Mouse (Mus musculus) G1E (cell line): ENCODE measurements at regions not wholly inside any gene's neighbourhood (a gene's known extent, or its start where the extent isn't known, plus 50 kb on each side); places are given as distances from the start of the nearest gene placed in this dataset.

ENCODE experiments used
- ATAC-seq: 2 replicates; pipeline ENCODE4 v1.8.0; 2016; ENCODE audit warnings: mild to moderate bottlenecking; ENCODE audit not compliant: insufficient number of reproducible peaks, poor library complexity, low FRiP score, severe bottlenecking; ENCODE audit errors: extremely low read depth
- DNase-seq: peaks from one replicate; pipeline ENCODE4 v3.0.0; 2012; ENCODE audit warnings: low spot score
- H3K27me3 ChIP-seq: 2 replicates; pipeline ENCODE4 v1.6.1; 2012; ENCODE audit warnings: mild to moderate bottlenecking, low read length, inconsistent platforms; ENCODE audit not compliant: insufficient read depth
- H3K36me3 ChIP-seq: replicated peaks from 2 replicates; pipeline ENCODE3; 2012; ENCODE audit warnings: mild to moderate bottlenecking, inconsistent platforms
- H3K4me1 ChIP-seq: 2 replicates; pipeline ENCODE4 v1.6.1; 2012; ENCODE audit warnings: low read depth, low read length, inconsistent platforms, mixed read lengths; ENCODE audit not compliant: insufficient read depth
- H3K4me3 ChIP-seq: 2 replicates; pipeline ENCODE4 v1.5.1; 2012; ENCODE audit warnings: low read depth, mild to moderate bottlenecking, inconsistent platforms, low read length, moderate library complexity, mixed read lengths
- H3K9me3 ChIP-seq: replicated peaks from 2 replicates; pipeline ENCODE4 v1.6.1; 2012; ENCODE audit warnings: inconsistent platforms
- CTCF ChIP-seq: IDR thresholded peaks from 2 replicates; pipeline ENCODE4 v1.5.1; 2012; ENCODE audit warnings: low read depth, low read length, inconsistent platforms, mixed read lengths
- GATA1 ChIP-seq: IDR thresholded peaks from 2 replicates; pipeline ENCODE4 v1.6.1; 2012; ENCODE audit warnings: borderline replicate concordance, low read length, inconsistent platforms, mixed read lengths
- GATA2 ChIP-seq: IDR thresholded peaks from 2 replicates; pipeline ENCODE4 v1.6.1; 2012; ENCODE audit warnings: low read depth, low read length, inconsistent platforms, borderline replicate concordance
- POLR2AphosphoS5 ChIP-seq: IDR thresholded peaks from 2 replicates; pipeline ENCODE4 v1.6.1; 2012; ENCODE audit warnings: low read depth, low read length, inconsistent platforms; ENCODE audit not compliant: insufficient replicate concordance
- TAL1 ChIP-seq: conservative IDR thresholded peaks from 2 replicates; pipeline ENCODE4 v1.6.1; 2012; ENCODE audit warnings: low read depth, low read length, inconsistent platforms, mixed read lengths

GRCm38 (mm10) chr17:84081751-84082352 is 105.9 kb downstream of the Zfp36l2 start:
- Histone ChIP-seq H3K36me3 (no peaks in the 10 kb centered on the region), H3K27me3 (peaks cover 59% of the 10 kb centered on the region), H3K9me3 (no peaks in the 10 kb centered on the region), H3K4me1 (peaks cover 9% of the 10 kb centered on the region), H3K4me3 (no peak overlapping the region)
- DNase-seq (no peak), ATAC-seq (no peak)
- TF ChIP-seq GATA2 (no peak), TAL1 (no peak), CTCF (no peak), POLR2AphosphoS5 (no peak), GATA1 (no peak)

GRCm38 (mm10) chr17:84075081-84075938 is 112.4 kb downstream of the Zfp36l2 start:
- TF ChIP-seq TAL1 = no peak
- no peak for TF ChIP-seq GATA1
- no peak for TF ChIP-seq GATA2
- no peak for TF ChIP-seq CTCF
- no peak for TF ChIP-seq POLR2AphosphoS5
- H3K9me3 ChIP-seq = no peaks in the 10 kb centered on the region
- no peak for ATAC-seq
- peaks cover 55% of the 10 kb centered on the region for H3K27me3 ChIP-seq
- H3K36me3 ChIP-seq = no peaks in the 10 kb centered on the region
- H3K4me3 ChIP-seq = no peak overlapping the region
- DNase-seq = no peak
- H3K4me1 ChIP-seq = no peaks in the 10 kb centered on the region

GRCm38 (mm10) chr17:84074000-84074782 is 113.6 kb downstream of the Zfp36l2 start:
- Histone ChIP-seq H3K4me1 (no peaks in the 10 kb centered on the region), H3K27me3 (peaks cover 51% of the 10 kb centered on the region), H3K4me3 (no peak overlapping the region), H3K9me3 (no peaks in the 10 kb centered on the region), H3K36me3 (no peaks in the 10 kb centered on the region)
- no peak for DNase-seq
- TF ChIP-seq GATA1 (no peak), GATA2 (no peak), CTCF (no peak), TAL1 (no peak), POLR2AphosphoS5 (no peak)
- ATAC-seq = no peak

- H3K36me3 ChIP-seq = no peaks in the 10 kb centered on the region
- ATAC-seq (no peak), DNase-seq (no peak)
- peaks cover 56% of the 10 kb centered on the region for H3K27me3 ChIP-seq
- no peak overlapping the region for H3K4me3 ChIP-seq
- no peaks in the 10 kb centered on the region for H3K4me1 ChIP-seq
- TF ChIP-seq POLR2AphosphoS5 = no peak
- no peak for TF ChIP-seq GATA1
- no peak for TF ChIP-seq CTCF
- no peak for TF ChIP-seq GATA2
- no peak for TF ChIP-seq TAL1
- no peaks in the 10 kb centered on the region for H3K9me3 ChIP-seq
Observed at GRCm38 (mm10) chr17:84072426-84073030, 115.2 kb downstream of the Zfp36l2 start.

- Histone ChIP-seq H3K27me3 (peaks cover 59% of the 10 kb centered on the region), H3K4me1 (no peaks in the 10 kb centered on the region), H3K36me3 (no peaks in the 10 kb centered on the region), H3K9me3 (no peaks in the 10 kb centered on the region), H3K4me3 (no peak overlapping the region)
- ATAC-seq (no peak), DNase-seq (no peak)
- no peak for TF ChIP-seq POLR2AphosphoS5
- no peak for TF ChIP-seq CTCF
- no peak for TF ChIP-seq GATA2
- TF ChIP-seq TAL1 = no peak
- no peak for TF ChIP-seq GATA1
Observed at GRCm38 (mm10) chr17:84071855-84072254, 115.9 kb downstream of the Zfp36l2 start.

GRCm38 (mm10) chr17:84070596-84070995 is 117.2 kb downstream of the Zfp36l2 start:
- H3K27me3 ChIP-seq = peaks cover 61% of the 10 kb centered on the region

More at GRCm38 (mm10) chr17:84070596-84070995, 117.2 kb downstream of the Zfp36l2 start:
- Histone ChIP-seq H3K4me3 (no peak overlapping the region), H3K36me3 (no peaks in the 10 kb centered on the region), H3K9me3 (no peaks in the 10 kb centered on the region), H3K4me1 (no peaks in the 10 kb centered on the region)
- TF ChIP-seq GATA1 = no peak
- no peak for TF ChIP-seq CTCF
- TF ChIP-seq POLR2AphosphoS5 = no peak
- TF ChIP-seq TAL1 = no peak
- no peak for TF ChIP-seq GATA2
- DNase-seq (no peak), ATAC-seq (no peak)
